In genomic region chr11:22813921-22814704, GRCm38 (mm10) we compare ENCODE assay signal across 14 mouse cellular contexts. TPM values are rescaled to one million over a fixed set of nuclear protein-coding genes. Genes with fewer than 3 reads are reported as not detected.
DNase-seq lines count a peak whose midpoint lies in the region; ATAC-seq lines count a peak whose summit lies in the region.
"Had no signal": no experiment of that assay in that cellular context is flagged by ENCODE, and none has a peak within 500 bp of the region (broad histone marks: within the 10 kb centered on the region; RNA-seq: fewer than 3 reads in every experiment).

No protein-coding gene starts in this region.

- H3K9ac ChIP-seq in heart, embryonic 14.5 days (ENCODE audit: low read length), result no peak overlapping the region
- no peak overlapping the region for H3K9ac ChIP-seq in heart, embryonic 16.5 days (ENCODE audit: low read length)
- H3K9ac ChIP-seq: neural tube, embryonic 13.5 days had no signal

- peaks cover 3 to 11% of the 10 kb centered on the region in 2 experiments; a peak in 2 of 4 replicates for H3K4me1 ChIP-seq in heart, embryonic 14.5 days (ENCODE audit: control insufficient read depth in 2 of 2, insufficient read depth in 2 of 2, low read length in 2 of 2)
- H3K4me1 ChIP-seq in heart, embryonic 16.5 days (ENCODE audit: control insufficient read depth, insufficient read depth, low read length), result 0 out of 2 replicates have a peak, but pooled peaks cover 2% of the 10 kb centered on the region
- H3K4me1 ChIP-seq: neural tube, embryonic 13.5 days had no signal

- no peak overlapping the region for H3K4me3 ChIP-seq in heart, embryonic 14.5 days (ENCODE audit: control insufficient read depth in 1 of 2, insufficient read depth in 1 of 2, low read depth in 1 of 2, low read length in 2 of 2)
- H3K4me3 ChIP-seq in heart, embryonic 16.5 days (ENCODE audit: low read length), result no peak overlapping the region
- H3K4me3 ChIP-seq: neural tube, embryonic 13.5 days had no signal

- intact Hi-C loops in heart, postnatal 10 days (cut with DNase I), result no loop called here

- 63% methylated on average over 5 of the region's 5 CpGs for WGBS in heart, embryonic 14.5 days
- 55% methylated on average over 5 of the region's 5 CpGs for WGBS in heart, embryonic 16.5 days

- H3K27me3 ChIP-seq in heart, embryonic 14.5 days (ENCODE audit: control insufficient read depth, insufficient read depth, low read length), result no peaks in the 10 kb centered on the region
- no peaks in the 10 kb centered on the region for H3K27me3 ChIP-seq in heart, embryonic 16.5 days (ENCODE audit: control insufficient read depth, insufficient read depth, low read length)
- H3K27me3 ChIP-seq: neural tube, embryonic 13.5 days had no signal

- DNase-seq in heart, postnatal 10 days, result no peak
- peak; percentile 87 for DNase-seq in CD4-positive helper T cell, adult 2 months (ENCODE audit: low read depth, low spot score)
- DNase-seq in adrenal gland, postnatal 36 days, result no peak
- no peak for DNase-seq in ovary, adult 18-20 months (ENCODE audit: low spot score)
- DNase-seq in retina, embryonic 14.5 days (ENCODE audit: low spot score), result no peak
- DNase-seq: adrenal gland, adult 2 months; cerebellum, adult 9-11 months; gastrocnemius, postnatal 14 days; layer of hippocampus, postnatal 36 days had no signal

- no peaks in the 10 kb centered on the region for H3K9me3 ChIP-seq in heart, embryonic 14.5 days (ENCODE audit: control insufficient read depth, low read length)
- no peaks in the 10 kb centered on the region for H3K9me3 ChIP-seq in heart, embryonic 16.5 days (replicated peaks; ENCODE audit: control insufficient read depth, low read length)
- H3K9me3 ChIP-seq: neural tube, embryonic 13.5 days had no signal

- H3K36me3 ChIP-seq in heart, embryonic 14.5 days (ENCODE audit: control insufficient read depth, insufficient read depth, low read length), result no peaks in the 10 kb centered on the region
- H3K36me3 ChIP-seq in heart, embryonic 16.5 days (ENCODE audit: control insufficient read depth, insufficient read depth), result no peaks in the 10 kb centered on the region
- H3K36me3 ChIP-seq: neural tube, embryonic 13.5 days had no signal

- H3K27ac ChIP-seq in heart, embryonic 14.5 days (replicated peaks in 1 of 2; ENCODE audit: control insufficient read depth in 1 of 2, insufficient read depth in 1 of 2, low read depth in 2 of 2, low read length in 2 of 2), result peak overlapping the region; percentile 28 to 30; a peak in 2 of 4 replicates
- peak overlapping the region; percentile 54 for H3K27ac ChIP-seq in heart, embryonic 16.5 days (ENCODE audit: low read length)
- H3K27ac ChIP-seq: neural tube, embryonic 13.5 days had no signal

- H3K4me2 ChIP-seq in heart, embryonic 14.5 days (ENCODE audit: low read length), result no peak overlapping the region
- no peak overlapping the region for H3K4me2 ChIP-seq in heart, embryonic 16.5 days (ENCODE audit: low read depth, low read length)
- H3K4me2 ChIP-seq: neural tube, embryonic 13.5 days had no signal

- no peak for ATAC-seq in heart, embryonic 14.5 days (ENCODE audit: insufficient number of reproducible peaks, insufficient read depth, low FRiP score, low read depth)
- ATAC-seq in heart, embryonic 16.5 days (replicated peaks; ENCODE audit: extremely low read depth, insufficient read depth, low FRiP score), result 0 out of 2 replicates have a peak, but pooled peaks have one; percentile 15
- ATAC-seq in monocyte, adult 5-6 weeks (replicated peaks; ENCODE audit: insufficient number of reproducible peaks, low FRiP score, low TSS enrichment, poor library complexity, severe bottlenecking), result peak; percentile 62
- ATAC-seq: intestine, embryonic 16.5 days had no signal

RNA-seq across cellular contexts. Expression of gene B3gnt2, which starts 46.6 kb away (rescaled TPM):
- polyA plus RNA-seq in heart, embryonic 14.5 days (2014; fragmentation: Nextera tagmentation; extraction: Ambion mirVana), result 5.0 and 7.9 TPM in 2 replicates
- total RNA-seq in heart, postnatal 10 days (2021), result 1 to 10 TPM; 6.5 to 8.3 TPM
- polyA plus RNA-seq in heart, embryonic 16.5 days (2015; fragmentation: Nextera tagmentation; extraction: Ambion mirVana), result 6.4 and 6.9 TPM in 2 replicates
- total RNA-seq in monocyte, adult 5-6 weeks (2017), result 3.6 to 30.4 TPM (median 8.5 TPM) in 3 replicates
- total RNA-seq in adrenal gland, postnatal 36 days (2021), result 10 to 100 TPM; 35.9 to 62.8 TPM
